Mouse (Mus musculus) heart, embryonic 12.5 days (tissue): ENCODE results near the gene Gm595. TPM values are rescaled to one million over a fixed set of nuclear protein-coding genes. Genes with fewer than 3 reads are reported as not detected.

ENCODE experiments used
- ATAC-seq: fragments of 200-750 bp; cut with Nextera tagmentation; 2 replicates; pipeline ENCODE4 v1.8.0; 2017; ENCODE audit warnings: moderate TSS enrichment, moderate library complexity; ENCODE audit not compliant: insufficient number of reproducible peaks, low FRiP score
- H3K27ac ChIP-seq: fragments of 300-500 bp; sonication (generic); 2 replicates; pipeline ENCODE4 v1.5.1; 2016; ENCODE audit warnings: mild to moderate bottlenecking, moderate library complexity; ENCODE audit not compliant: poor library complexity, severe bottlenecking
- H3K27me3 ChIP-seq: fragments of 300-500 bp; sonication (generic); replicated peaks from 2 replicates; pipeline ENCODE4 v1.6.1; 2016; ENCODE audit warnings: mild to moderate bottlenecking, moderate library complexity
- H3K36me3 ChIP-seq: fragments of 300-500 bp; sonication (generic); 2 replicates; pipeline ENCODE4 v1.6.1; 2016; ENCODE audit warnings: mild to moderate bottlenecking, moderate library complexity
- H3K4me1 ChIP-seq: fragments of 300-500 bp; sonication (generic); replicated peaks from 2 replicates; pipeline ENCODE4 v1.6.1; 2016; ENCODE audit warnings: mild to moderate bottlenecking
- H3K4me2 ChIP-seq: fragments of 300-500 bp; sonication (generic); 2 replicates; pipeline ENCODE4 v1.6.1; 2016; ENCODE audit warnings: mild to moderate bottlenecking, moderate library complexity
- H3K4me3 ChIP-seq: fragments of 300-500 bp; sonication (generic); 2 replicates; pipeline ENCODE4 v1.5.1; 2016; ENCODE audit warnings: mild to moderate bottlenecking
- H3K9ac ChIP-seq: fragments of 300-500 bp; sonication (generic); 2 replicates; pipeline ENCODE4 v1.6.1; 2016; ENCODE audit warnings: mild to moderate bottlenecking, moderate library complexity
- H3K9me3 ChIP-seq: fragments of 300-500 bp; sonication (generic); replicated peaks from 2 replicates; pipeline ENCODE4 v1.6.1; 2016; ENCODE audit warnings: mild to moderate bottlenecking, moderate library complexity
- WGBS: fragments of 180-500 bp; shearing (Covaris S2); methylation state at CpG from one replicate; pipeline ENCODE4 v1.1.7; 2016; 5-methylcytosine and 5-hydroxymethylcytosine counted together
- polyA plus RNA-seq: library from polyadenylated mRNA; unstranded; fragments of >200 nt; fragmentation: Nextera tagmentation; extraction: Ambion mirVana; gene quantifications from 2 replicates; pipeline ENCODE4 v1.2.1, GENCODE M21; 2016

The Gm595 gene
- not detected in 2 replicates for polyA plus RNA-seq

DNA sequence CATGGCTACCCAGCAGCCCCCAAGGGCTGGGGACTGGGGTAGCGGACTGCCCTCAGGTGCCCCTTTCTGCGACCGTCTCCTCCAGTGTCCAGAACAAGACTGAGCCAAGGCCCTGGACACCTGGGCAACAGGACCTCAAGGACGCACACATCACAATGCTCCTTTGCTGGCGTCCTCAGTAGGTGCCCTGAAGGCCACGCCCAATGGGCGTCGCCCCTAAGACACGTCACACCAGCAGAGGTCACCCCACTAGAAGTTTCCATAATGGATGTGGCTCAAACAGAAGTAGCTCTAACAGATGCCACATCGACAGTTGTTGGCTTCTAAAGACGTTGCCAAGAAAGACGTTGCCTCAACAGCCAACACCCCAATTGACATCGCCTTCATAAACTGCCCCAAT is at the start of gene Gm595:
TSS of gene Gm595 (minus strand) at position 101 of the 400 bp plus-strand sequence.
- Histone ChIP-seq H3K9ac (no peak within 1 kb of the TSS), H3K4me2 (no peak within 1 kb of the TSS), H3K4me3 (no peak within 1 kb of the TSS), H3K27ac (no peak within 1 kb of the TSS), H3K4me1 (no peaks in the 10 kb centered on the region), H3K36me3 (no peaks in the 10 kb centered on the region), H3K27me3 (no peaks in the 10 kb centered on the region), H3K9me3 (no peaks in the 10 kb centered on the region)
- 86% methylated on average over 13 of the region's 13 CpGs for WGBS
- no peak for ATAC-seq

DNA sequence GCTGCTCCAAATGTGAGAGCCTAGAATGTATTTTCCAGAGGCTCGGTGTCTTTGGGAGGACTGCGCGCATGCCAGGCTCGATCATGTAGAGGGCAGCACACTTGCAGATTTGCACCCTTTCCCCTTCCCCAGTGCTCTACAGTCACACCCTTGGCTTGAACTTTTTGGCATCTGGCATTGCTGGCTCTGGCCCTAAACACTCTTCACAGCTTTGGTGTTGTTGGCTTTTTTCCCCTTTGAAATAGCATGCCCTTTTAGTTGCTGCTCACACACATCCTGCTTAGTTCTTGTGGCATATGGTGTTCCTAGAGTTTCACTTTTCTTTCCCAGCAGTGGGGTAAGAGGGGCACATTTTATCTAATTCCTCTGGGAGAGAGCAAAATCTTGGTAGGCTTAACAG is 30.9 kb upstream of the Gm595 start:
- Histone ChIP-seq H3K9ac (no peak overlapping the region), H3K36me3 (no peaks in the 10 kb centered on the region), H3K27ac (no peak overlapping the region), H3K27me3 (no peaks in the 10 kb centered on the region), H3K9me3 (no peaks in the 10 kb centered on the region), H3K4me2 (no peak overlapping the region), H3K4me1 (no peaks in the 10 kb centered on the region), H3K4me3 (no peak overlapping the region)
- no peak for ATAC-seq
- WGBS: 75% methylated on average over 4 of the region's 4 CpGs

GRCm38 (mm10) chrX:48903744-48904143 is 26.2 kb upstream of the Gm595 start:
- Histone ChIP-seq H3K27me3 (no peaks in the 10 kb centered on the region), H3K27ac (no peak overlapping the region), H3K4me3 (no peak overlapping the region), H3K9me3 (no peaks in the 10 kb centered on the region), H3K4me2 (no peak overlapping the region), H3K4me1 (no peaks in the 10 kb centered on the region), H3K36me3 (no peaks in the 10 kb centered on the region), H3K9ac (no peak overlapping the region)
- ATAC-seq: no peak
- WGBS: 68% methylated on average over 3 of the region's 3 CpGs

- Histone ChIP-seq H3K4me3 (no peak overlapping the region), H3K9ac (no peak overlapping the region), H3K27ac (no peak overlapping the region), H3K4me1 (no peaks in the 10 kb centered on the region), H3K27me3 (no peaks in the 10 kb centered on the region), H3K9me3 (no peaks in the 10 kb centered on the region), H3K36me3 (no peaks in the 10 kb centered on the region), H3K4me2 (no peak overlapping the region)
- no peak for ATAC-seq
- 46% methylated on average over 5 of the region's 5 CpGs for WGBS
These were observed 22.0 kb upstream of the Gm595 start for GRCm38 (mm10) chrX:48899555-48899954.

DNA sequence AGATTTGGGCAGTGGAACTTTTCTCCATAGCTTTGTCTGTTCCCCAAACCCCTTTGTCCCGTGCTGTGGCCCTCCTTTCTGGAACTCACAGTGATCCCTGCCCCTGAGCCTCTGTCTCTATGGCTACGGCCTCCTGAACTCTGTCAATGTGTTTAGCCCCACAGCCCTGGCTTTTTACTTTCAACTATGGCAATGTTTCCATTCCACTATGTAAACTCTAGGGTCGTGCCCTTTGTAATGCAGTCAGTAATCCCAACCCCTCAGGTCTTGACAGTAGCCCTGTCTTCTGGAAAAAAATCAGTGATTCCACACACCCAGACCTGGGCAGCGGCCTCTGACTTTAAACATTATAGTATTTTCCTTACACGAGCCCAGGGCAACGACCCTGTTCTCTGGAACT is 19.3 kb upstream of the Gm595 start:
- no peaks in the 10 kb centered on the region for H3K9me3 ChIP-seq
- H3K27me3 ChIP-seq: no peaks in the 10 kb centered on the region
- H3K4me3 ChIP-seq: no peak overlapping the region
- no peak overlapping the region for H3K27ac ChIP-seq
- no peak overlapping the region for H3K9ac ChIP-seq
- no peaks in the 10 kb centered on the region for H3K36me3 ChIP-seq
- no peak overlapping the region for H3K4me2 ChIP-seq
- 61% methylated on average over 6 of the region's 6 CpGs for WGBS
- ATAC-seq: no peak
- no peaks in the 10 kb centered on the region for H3K4me1 ChIP-seq

DNA sequence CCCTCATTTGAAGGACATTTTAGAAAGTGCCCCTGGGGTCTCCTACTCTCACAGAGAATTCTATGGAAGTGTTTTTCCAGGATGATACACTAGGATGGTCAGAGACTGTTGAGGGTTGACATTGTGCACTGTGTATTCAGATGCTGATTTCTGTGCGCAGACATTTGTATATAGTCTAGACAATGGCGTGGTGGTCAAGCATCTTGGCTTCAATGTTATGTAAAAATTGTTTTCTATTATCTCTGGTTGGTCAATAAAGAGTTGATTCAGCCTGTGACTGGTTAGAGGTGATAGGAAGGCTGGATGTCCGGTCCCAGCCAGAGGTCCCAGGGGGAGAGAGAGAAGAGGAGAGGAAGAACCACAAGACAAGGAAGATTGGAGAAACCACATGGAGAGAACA is 16.4 kb upstream of the Gm595 start:
- Histone ChIP-seq H3K9me3 (no peaks in the 10 kb centered on the region), H3K27me3 (no peaks in the 10 kb centered on the region), H3K27ac (no peak overlapping the region), H3K4me2 (no peak overlapping the region), H3K9ac (no peak overlapping the region), H3K36me3 (no peaks in the 10 kb centered on the region), H3K4me3 (no peak overlapping the region), H3K4me1 (no peaks in the 10 kb centered on the region)
- 68% methylated on average over 3 of the region's 3 CpGs for WGBS
- no peak for ATAC-seq

DNA sequence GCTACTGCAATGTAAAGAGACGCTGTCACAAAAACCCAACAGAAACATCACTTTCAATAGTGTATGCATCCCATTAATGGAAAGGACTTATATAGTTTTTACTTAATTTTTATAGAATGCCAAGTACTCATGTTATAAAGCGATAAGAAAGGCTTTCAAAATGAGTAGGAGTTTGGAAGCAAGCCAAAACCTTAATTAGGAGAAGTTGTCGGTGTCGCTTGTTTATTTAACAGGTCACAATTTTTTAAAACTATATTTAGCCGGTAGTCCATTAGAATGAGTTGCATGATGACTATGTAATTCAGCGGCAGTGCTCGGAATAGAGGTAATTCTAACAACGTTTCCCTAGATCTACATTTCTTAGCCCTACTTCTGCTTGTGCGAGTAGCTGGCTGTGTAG is 12.7 kb upstream of the Gm595 start:
- WGBS: 70% methylated on average over 9 of the region's 9 CpGs
- ATAC-seq: no peak
- no peaks in the 10 kb centered on the region for H3K9me3 ChIP-seq
- no peaks in the 10 kb centered on the region for H3K4me1 ChIP-seq
- H3K9ac ChIP-seq: no peak overlapping the region
- H3K36me3 ChIP-seq: no peaks in the 10 kb centered on the region
- H3K4me3 ChIP-seq: no peak overlapping the region
- no peaks in the 10 kb centered on the region for H3K27me3 ChIP-seq
- H3K4me2 ChIP-seq: no peak overlapping the region
- no peak overlapping the region for H3K27ac ChIP-seq

GRCm38 (mm10) chrX:48884615-48885014 is 7.1 kb upstream of the Gm595 start:
- no peak overlapping the region for H3K27ac ChIP-seq
- no peaks in the 10 kb centered on the region for H3K4me1 ChIP-seq
- ATAC-seq: no peak

More at GRCm38 (mm10) chrX:48884615-48885014, 7.1 kb upstream of the Gm595 start:
- Histone ChIP-seq H3K36me3 (no peaks in the 10 kb centered on the region), H3K4me3 (no peak overlapping the region), H3K9me3 (no peaks in the 10 kb centered on the region), H3K9ac (no peak overlapping the region), H3K4me2 (no peak overlapping the region), H3K27me3 (no peaks in the 10 kb centered on the region)
- 76% methylated on average over 5 of the region's 5 CpGs for WGBS

Other genes starting within 250 kb of the Gm595 start
- gene Gpr119, start 203.2 kb downstream of the Gm595 start, polyA plus RNA-seq: not detected in 2 replicates
- 17.0 and 17.8 TPM in 2 replicates for gene Rbmx2, start 182.7 kb downstream of the Gm595 start, polyA plus RNA-seq